Mouse (Mus musculus): ENCODE data around the gene Tex14. TPM values are rescaled to one million over a fixed set of nuclear protein-coding genes. Genes with fewer than 3 reads are reported as not detected.
A peak's percentile ranks its signal among the peaks of the same experiment; 100 is the strongest.
"Not testable (repeated sequence)": the region's sequence is repeated elsewhere in the genome, so short reads cannot be mapped to it uniquely, and the experiment has no call there.

Gene Tex14
- total and polyA plus RNA-seq, 3 experiments: 0.08 to 0.23 TPM; not detected in 1

DNA sequence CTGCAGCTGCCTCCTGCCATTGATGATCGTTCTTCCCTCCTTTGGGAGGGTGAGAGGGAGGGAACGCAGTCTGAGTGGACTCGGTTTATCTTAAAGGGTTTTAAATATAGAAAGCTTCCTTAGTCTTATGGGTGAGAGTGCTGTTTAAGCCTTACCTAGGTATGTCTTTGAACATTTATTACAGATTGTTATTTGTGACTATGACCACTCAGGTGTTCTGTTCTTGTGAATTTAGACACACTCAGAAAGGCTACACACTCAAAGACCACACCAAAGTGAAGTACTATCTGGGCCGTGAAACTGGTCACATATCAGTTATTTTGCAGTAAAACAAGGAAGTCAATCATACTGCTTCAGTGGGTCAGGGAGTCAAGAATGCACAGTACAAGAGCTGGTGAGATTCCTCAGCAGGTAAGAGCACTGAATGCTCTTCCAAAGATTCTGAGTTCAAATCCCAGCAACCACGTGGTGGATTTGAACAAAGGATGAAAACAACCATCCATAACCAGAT is 38.6 kb downstream of the Tex14 start:
- H3K4me1 ChIP-seq (ENCODE audit: control insufficient read depth, insufficient read depth, low read length): no peaks in the 10 kb centered on the region; the same call in 1 of the 2 replicates
- H3K36me3 ChIP-seq (ENCODE audit: control insufficient read depth, insufficient read depth, low read length): peaks cover 2% of the 10 kb centered on the region; the same call in 1 of the 2 replicates
- no peaks in the 10 kb centered on the region for H3K27me3 ChIP-seq (ENCODE audit: control insufficient read depth, insufficient read depth, low read length)
- TF ChIP-seq EP300 (IDR thresholded peaks at IDR 0.05; ENCODE audit: insufficient read depth, low read depth, low read length): no peak
- TF ChIP-seq POLR2A (IDR thresholded peaks at IDR 0.05; ENCODE audit: insufficient read depth, low read depth, low read length): no peak
- TF ChIP-seq CTCF (IDR thresholded peaks at IDR 0.05): no peak
- H3K4me3 ChIP-seq: peak overlapping the region; percentile 1; the same call in 1 of the 2 replicates
- H3K27ac ChIP-seq: peak overlapping the region; percentile 50
- 0% methylated on average over 5 of the region's 5 CpGs for whole genome bisulfite sequencing
- peak overlapping the region; percentile 48 for H3K9ac ChIP-seq (ENCODE audit: low read depth, low read length)
- peak in 1 of 2 experiments; percentile 55 for DNase-seq
- intact Hi-C loops (cut with DNase I): loop anchor here (2.0 kb wide), 1 partner anchor 17 kb away; no protein-coding TSS in a partner anchor
- H3K79me2 ChIP-seq (replicated peaks; ENCODE audit: control insufficient read depth, insufficient read depth, low read length): no peaks in the 10 kb centered on the region

DNA sequence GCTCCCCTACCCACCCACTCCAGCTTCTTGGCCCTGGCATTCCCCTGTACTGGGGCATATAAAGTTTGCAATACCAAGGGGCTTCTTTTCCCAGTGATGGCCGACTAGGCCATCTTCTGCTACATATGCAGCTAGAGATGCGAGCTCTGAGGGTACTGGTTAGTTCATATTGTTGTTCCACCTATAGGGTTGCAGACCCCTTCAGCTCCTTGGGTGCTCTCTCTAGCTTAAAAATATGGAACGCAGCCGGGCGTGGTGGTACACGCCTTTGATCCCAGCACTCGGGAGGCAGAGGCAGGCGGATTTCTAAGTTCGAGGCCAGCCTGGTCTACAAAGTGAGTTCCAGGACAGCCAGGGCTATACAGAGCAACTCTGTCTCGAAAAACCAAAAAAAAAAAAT is 39.2 kb downstream of the Tex14 start:
- H3K27ac ChIP-seq; H3K4me1 ChIP-seq (ENCODE audit: control insufficient read depth, insufficient read depth, low read length); H3K36me3 ChIP-seq (ENCODE audit: control insufficient read depth, insufficient read depth, low read length); intact Hi-C loops (cut with DNase I); H3K79me2 ChIP-seq (replicated peaks; ENCODE audit: control insufficient read depth, insufficient read depth, low read length); H3K9ac ChIP-seq (ENCODE audit: low read depth, low read length); H3K27me3 ChIP-seq (ENCODE audit: control insufficient read depth, insufficient read depth, low read length); H3K4me3 ChIP-seq; DNase-seq: not testable (repeated sequence)
- WGBS: 63% methylated on average over 10 of the region's 10 CpGs

DNA sequence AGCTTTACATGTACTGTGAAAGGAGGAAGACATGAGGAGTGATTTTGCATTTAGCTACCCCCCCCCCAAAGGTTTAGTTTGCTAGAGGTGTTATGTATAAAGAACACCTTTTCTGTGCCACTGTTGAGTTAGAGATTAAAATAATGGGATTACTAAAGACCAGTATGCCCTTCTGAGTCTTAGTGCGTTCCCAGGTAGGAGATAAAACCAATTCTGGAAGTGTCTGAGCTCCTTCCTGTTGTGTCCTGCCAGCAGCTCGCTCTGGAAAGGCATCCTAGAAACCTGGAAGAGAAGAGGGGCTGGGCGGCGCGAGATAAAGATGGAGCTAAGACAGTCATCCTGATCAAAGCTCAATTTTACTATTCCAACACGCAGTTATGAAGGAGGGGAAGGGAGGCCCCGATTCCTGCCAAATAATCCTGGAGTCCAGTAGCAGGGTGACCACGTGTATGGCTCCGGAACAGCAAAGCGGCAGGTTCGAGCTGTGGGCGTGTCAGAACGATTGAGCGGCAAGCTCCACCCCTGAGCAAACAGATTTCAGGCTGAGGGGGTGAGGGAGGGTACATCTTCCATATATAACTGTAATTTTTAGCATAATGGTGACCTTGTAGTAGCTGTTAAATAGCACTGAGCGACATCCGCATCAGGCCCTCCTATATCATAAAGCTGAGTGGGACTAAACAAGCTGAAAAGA is 40.0 kb downstream of the Tex14 start:
- H3K9ac ChIP-seq (ENCODE audit: low read depth, low read length): no peak overlapping the region; the same call in 1 of the 2 replicates
- H3K27ac ChIP-seq: no peak overlapping the region
- intact Hi-C loops (cut with DNase I): no loop called here
- 11% methylated on average over 16 of the region's 16 CpGs for WGBS
- peaks cover 1% of the 10 kb centered on the region; the same call in 1 of the 2 replicates for H3K4me1 ChIP-seq (ENCODE audit: control insufficient read depth, insufficient read depth, low read length)
- H3K27me3 ChIP-seq (ENCODE audit: control insufficient read depth, insufficient read depth, low read length): no peaks in the 10 kb centered on the region
- H3K36me3 ChIP-seq (ENCODE audit: control insufficient read depth, insufficient read depth, low read length): peaks cover 2% of the 10 kb centered on the region; the same call in 1 of the 2 replicates
- H3K4me3 ChIP-seq: no peak overlapping the region
- H3K79me2 ChIP-seq (replicated peaks; ENCODE audit: control insufficient read depth, insufficient read depth, low read length): no peaks in the 10 kb centered on the region
- peak in 1 of 2 experiments; percentile 28 for DNase-seq
- TF ChIP-seq CTCF (IDR thresholded peaks at IDR 0.05): no peak

DNA sequence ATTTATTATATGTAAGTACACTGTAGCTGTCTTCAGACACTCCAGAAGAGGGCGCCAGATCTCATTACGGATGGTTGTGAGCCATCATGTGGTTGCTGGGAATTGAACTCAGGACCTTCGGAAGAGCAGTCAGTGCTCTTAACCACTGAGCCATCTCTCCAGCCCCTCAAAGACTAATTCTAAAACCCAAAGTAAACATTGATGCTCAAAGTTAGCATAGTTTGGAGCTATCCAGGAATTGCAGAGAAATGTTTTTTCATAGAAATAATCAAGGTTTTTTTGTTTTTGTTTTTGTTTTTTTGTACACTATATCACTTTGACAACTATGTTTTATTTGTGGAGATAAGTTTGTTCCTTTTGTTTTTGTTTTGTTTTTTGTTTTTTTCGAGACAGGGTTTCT is 40.7 kb downstream of the Tex14 start:
- intact Hi-C loops (cut with DNase I); H3K4me1 ChIP-seq (ENCODE audit: control insufficient read depth, insufficient read depth, low read length); H3K36me3 ChIP-seq (ENCODE audit: control insufficient read depth, insufficient read depth, low read length); H3K79me2 ChIP-seq (replicated peaks; ENCODE audit: control insufficient read depth, insufficient read depth, low read length); DNase-seq; H3K27ac ChIP-seq; H3K9ac ChIP-seq (ENCODE audit: low read depth, low read length); H3K27me3 ChIP-seq (ENCODE audit: control insufficient read depth, insufficient read depth, low read length); H3K4me3 ChIP-seq: not testable (repeated sequence)
- peak; percentile 25 for TF ChIP-seq CTCF (IDR thresholded peaks at IDR 0.05)
- 63% methylated on average over 4 of the region's 4 CpGs for WGBS

DNA sequence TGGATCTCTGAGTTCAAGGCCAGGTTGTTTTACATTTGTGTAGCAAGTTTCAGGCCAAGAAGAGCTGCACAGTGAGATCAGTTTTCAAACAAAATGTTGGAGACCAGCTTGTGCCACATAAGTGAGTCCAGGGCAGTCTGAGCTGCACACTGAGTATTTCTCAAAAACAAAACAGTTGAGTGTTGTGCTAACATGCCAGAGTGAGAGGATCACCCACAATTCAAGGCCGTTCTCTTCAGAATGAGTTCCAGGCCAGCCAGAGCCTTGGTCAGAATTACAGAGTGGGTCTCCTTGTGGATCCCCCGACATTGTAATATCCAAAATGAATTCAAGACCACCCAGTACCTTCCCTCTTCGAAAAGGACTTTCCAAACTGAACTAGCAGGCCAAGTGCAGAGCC is 41.3 kb downstream of the Tex14 start:
- no peak for TF ChIP-seq EP300 (IDR thresholded peaks at IDR 0.05; ENCODE audit: insufficient read depth, low read depth, low read length)
- TF ChIP-seq POLR2A (IDR thresholded peaks at IDR 0.05; ENCODE audit: insufficient read depth, low read depth, low read length): no peak
- TF ChIP-seq CTCF (IDR thresholded peaks at IDR 0.05): no peak
- no peak for DNase-seq
- WGBS: 83% methylated on average over 3 of the region's 3 CpGs
- Histone ChIP-seq H3K4me3 (no peak overlapping the region), H3K27me3 (ENCODE audit: control insufficient read depth, insufficient read depth, low read length) (no peaks in the 10 kb centered on the region), H3K9ac (ENCODE audit: low read depth, low read length) (no peak overlapping the region), H3K4me1 (ENCODE audit: control insufficient read depth, insufficient read depth, low read length) (peaks cover 1% of the 10 kb centered on the region; the same call in 1 of the 2 replicates), H3K36me3 (ENCODE audit: control insufficient read depth, insufficient read depth, low read length) (peaks cover 2% of the 10 kb centered on the region; the same call in 1 of the 2 replicates), H3K79me2 (replicated peaks; ENCODE audit: control insufficient read depth, insufficient read depth, low read length) (no peaks in the 10 kb centered on the region), H3K27ac (no peak overlapping the region)
- intact Hi-C loops (cut with DNase I): loop anchor here (1.0 to 2.0 kb wide), 2 partner anchors 15 to 19 kb away; no protein-coding TSS in a partner anchor

DNA sequence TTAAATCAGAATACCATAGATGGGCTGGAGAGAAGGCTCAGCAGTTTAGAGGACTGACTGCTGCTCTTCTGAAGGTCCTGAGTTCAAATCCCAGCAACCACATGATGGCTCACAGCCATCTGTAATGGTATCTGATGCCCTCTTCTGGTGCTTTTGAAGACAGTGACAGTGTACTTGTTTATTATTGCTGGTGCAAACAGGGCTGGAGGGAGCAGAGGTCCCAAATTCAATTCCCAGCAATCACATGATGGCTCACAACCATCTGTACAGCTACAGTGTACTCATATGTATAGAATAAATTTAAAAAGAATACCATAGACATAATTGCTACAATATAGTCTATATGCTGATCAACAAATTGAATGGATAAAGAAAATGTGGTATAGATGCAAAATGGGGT is 42.6 kb downstream of the Tex14 start:
- H3K27ac ChIP-seq: no peak overlapping the region; the same call in 1 of the 2 replicates
- H3K4me1 ChIP-seq (ENCODE audit: control insufficient read depth, insufficient read depth, low read length): peaks cover 1% of the 10 kb centered on the region; the same call in 1 of the 2 replicates
- intact Hi-C loops (cut with DNase I): loop anchor here (2.0 kb wide), 1 partner anchor 13 kb away; no protein-coding TSS in a partner anchor
- H3K36me3 ChIP-seq (ENCODE audit: control insufficient read depth, insufficient read depth, low read length): peaks cover 2% of the 10 kb centered on the region; the same call in 1 of the 2 replicates
- H3K4me3 ChIP-seq: no peak overlapping the region
- TF ChIP-seq CTCF (IDR thresholded peaks at IDR 0.05) (no peak), POLR2A (IDR thresholded peaks at IDR 0.05; ENCODE audit: insufficient read depth, low read depth, low read length) (no peak), EP300 (IDR thresholded peaks at IDR 0.05; ENCODE audit: insufficient read depth, low read depth, low read length) (no peak)
- no peak overlapping the region for H3K9ac ChIP-seq (ENCODE audit: low read depth, low read length)
- no peaks in the 10 kb centered on the region for H3K27me3 ChIP-seq (ENCODE audit: control insufficient read depth, insufficient read depth, low read length)
- DNase-seq: no peak
- no peaks in the 10 kb centered on the region for H3K79me2 ChIP-seq (replicated peaks; ENCODE audit: control insufficient read depth, insufficient read depth, low read length)

DNA sequence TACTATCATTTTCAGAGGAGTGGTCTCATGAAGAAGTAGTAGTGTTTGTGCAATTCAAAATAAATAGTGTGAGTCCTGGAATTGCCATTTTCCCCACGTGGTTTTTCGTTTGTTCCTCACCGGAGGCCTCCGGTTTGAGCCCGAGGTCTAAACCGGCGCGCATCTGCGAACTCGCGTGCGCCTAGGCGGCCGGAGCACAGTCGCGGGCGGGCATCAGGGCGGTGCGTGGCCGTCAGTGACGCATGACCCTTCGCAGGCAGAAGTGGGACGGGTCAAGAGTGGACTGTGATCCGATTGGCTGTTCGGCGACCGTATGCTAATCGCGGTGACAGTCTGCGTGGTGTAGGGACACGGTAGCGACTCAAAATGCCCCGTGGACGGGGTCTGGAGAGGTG is 43.2 kb downstream of the Tex14 start:
- H3K4me1 ChIP-seq (ENCODE audit: control insufficient read depth, insufficient read depth, low read length); intact Hi-C loops (cut with DNase I); H3K27me3 ChIP-seq (ENCODE audit: control insufficient read depth, insufficient read depth, low read length); H3K36me3 ChIP-seq (ENCODE audit: control insufficient read depth, insufficient read depth, low read length); H3K79me2 ChIP-seq (replicated peaks; ENCODE audit: control insufficient read depth, insufficient read depth, low read length): not testable (repeated sequence)
- under 1% methylated on average over 34 of the region's 34 CpGs for WGBS
- Histone ChIP-seq H3K9ac (ENCODE audit: low read depth, low read length) (peak overlapping the region; percentile 65), H3K4me3 (peak overlapping the region; percentile 51), H3K27ac (peak overlapping the region; percentile 80)
- peak; percentile 93 to 97 for DNase-seq

Measured in heart, adult 2 months (tissue).